Mouse (Mus musculus) kidney, adult 2 months (tissue): ENCODE results near the gene Mecr.

Experiments used
- CTCF ChIP-seq: fragments of 200-500 bp; conservative IDR thresholded peaks from 2 replicates; pipeline ENCODE4 v1.5.1; 2011; ENCODE audit warnings: low read depth, mild to moderate bottlenecking, control low read depth, low read length, moderate library complexity, mixed read lengths; ENCODE audit not compliant: insufficient read depth, insufficient read length
- POLR2A ChIP-seq: fragments of 200-500 bp; IDR thresholded peaks from one replicate; pipeline ENCODE4 v1.6.1; 2011; ENCODE audit warnings: low read depth, low read length, control low read depth

DNA sequence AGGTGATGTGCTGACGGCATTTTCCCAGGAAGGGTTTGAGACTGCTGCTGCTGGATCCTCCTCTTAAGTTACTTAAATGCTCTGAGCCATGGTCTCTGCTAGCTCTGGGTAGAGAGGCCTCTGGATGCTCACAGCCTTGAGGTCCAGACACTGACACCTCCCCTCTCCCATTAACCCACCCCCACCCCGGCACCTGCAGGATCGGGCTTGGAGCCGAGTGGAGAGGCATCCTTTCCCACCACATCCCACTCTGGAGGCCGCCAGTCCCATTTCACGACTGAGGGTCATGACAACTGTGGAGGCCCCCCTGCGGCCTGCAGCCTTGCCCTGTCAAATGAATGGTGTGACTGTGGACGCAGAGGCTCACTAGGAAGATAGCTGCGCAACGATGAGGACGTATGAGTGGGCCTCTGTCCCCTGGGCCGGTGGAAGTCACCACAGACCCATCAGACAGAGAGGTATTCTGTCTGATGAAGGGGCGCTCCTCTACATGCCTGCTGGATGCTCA, 72.6 kb downstream of the Mecr start:
- TF ChIP-seq CTCF (no peak), POLR2A (no peak)
